Mouse (Mus musculus) mouse embryonic stem cell (cell line): Measurements from ENCODE around the gene Swsap1.

Experiments
- in situ Hi-C, 2 experiments: fragments of 300-500 bp; cut with MboI; formaldehyde crosslinking; loops; 1 replicate in 1 of 2; 3 replicates in 1 of 2; pipeline ENCODE4 v1.14.3; 2019 to 2020; ENCODE audit warnings: low sequenced_read_pairs in 2 of 2, low pct_unique_long_range_greater_than_20kb in 1 of 2, mixed read lengths in 1 of 2; ENCODE audit not compliant: unreplicated experiment in 1 of 2

The Swsap1 gene

DNA sequence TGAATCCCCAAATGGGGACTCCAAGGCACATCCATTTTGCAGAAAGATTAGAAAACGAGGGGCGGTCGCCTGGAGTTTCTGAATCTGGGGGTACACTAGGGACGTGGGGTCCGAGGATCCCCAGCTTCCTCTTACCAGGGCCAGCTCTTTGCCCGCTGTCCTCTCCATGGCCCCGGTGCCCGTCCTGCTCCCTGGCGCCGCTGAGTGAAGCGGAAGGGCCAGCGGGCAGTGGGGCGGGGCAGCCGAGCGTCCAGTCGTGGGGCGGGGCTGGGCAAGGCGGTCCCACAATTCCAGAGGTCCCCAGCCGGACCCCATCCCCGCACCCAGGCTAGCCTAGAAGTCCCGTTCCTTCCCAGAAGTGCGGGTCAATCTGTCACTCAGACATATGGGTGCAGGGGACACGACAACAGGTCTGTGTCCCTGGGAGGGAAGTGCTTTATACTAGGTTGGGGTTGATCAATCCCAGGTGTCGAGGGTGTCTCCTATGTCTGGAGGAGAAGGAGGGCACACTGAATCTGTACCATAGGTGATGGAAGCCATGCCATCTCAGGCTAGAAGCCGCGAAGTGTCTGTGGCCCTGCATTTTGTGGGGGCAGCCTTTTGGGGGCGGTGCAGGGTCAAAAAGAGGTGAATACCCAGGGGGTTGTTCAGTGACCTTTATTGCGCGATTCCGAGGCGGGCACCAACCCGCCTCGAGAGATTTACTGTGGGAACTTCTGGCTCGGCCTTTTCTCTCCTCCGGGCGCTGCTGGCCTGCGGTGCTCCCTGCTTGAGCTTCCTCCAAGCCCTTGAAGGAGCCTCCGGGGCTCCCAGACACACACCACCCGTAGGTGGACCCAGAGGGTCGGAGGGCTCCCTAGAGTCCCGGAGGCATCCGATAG is 33.9 kb downstream of the Swsap1 start, which contains the start of gene Rgl3:
Gene Rgl3 (minus strand): TSS at position 217 of the 881 bp plus-strand sequence.
- in situ Hi-C loops, result loop anchor here in 1 of 2 experiments (25.0 kb wide), 1 partner anchor 148 kb away; the partner anchor contains the start of gene Acp5

GRCm38 (mm10) chr9:21992227-21992626 is 36.7 kb downstream of the Swsap1 start:
- in situ Hi-C loops, result loop anchor here in 1 of 2 experiments (25.0 kb wide), 1 partner anchor 145 kb away; the partner anchor contains the start of gene Acp5

DNA sequence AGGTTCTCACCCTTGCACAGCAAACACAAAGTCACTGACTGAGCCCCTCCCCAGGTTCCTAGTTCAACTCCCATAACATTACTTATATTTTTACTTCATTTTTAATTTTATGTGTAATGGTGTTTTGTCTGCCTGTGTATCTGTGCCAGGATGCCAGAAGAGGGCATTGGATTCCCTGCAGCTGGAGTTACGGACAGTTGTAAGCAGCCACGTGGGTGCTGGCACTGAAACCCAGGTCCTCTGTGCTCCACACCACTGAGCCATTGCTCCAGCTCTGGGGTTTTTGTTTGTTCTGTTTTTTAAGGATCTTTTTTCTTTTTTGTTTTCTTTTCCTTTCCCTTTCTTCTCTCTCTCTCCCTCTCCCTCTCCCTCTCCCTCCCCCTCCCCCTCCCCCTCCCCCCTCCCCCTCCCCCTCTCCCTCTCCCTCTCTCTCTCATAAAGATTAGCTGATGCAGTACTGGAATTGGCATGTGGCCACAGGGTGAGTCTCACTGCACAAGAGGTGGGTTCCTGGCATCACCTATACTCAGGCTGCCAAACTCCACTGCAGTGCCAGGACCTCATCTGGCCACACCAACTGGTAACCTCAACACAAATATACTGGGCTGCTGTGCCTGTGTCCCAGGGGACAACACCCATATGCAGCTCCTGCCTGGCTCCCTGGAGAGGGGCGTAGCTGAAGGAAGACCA is 40.8 kb downstream of the Swsap1 start:
- in situ Hi-C loops, result loop anchor here in 1 of 2 experiments (25.0 kb wide), 1 partner anchor 141 kb away; the partner anchor contains the start of gene Acp5

DNA sequence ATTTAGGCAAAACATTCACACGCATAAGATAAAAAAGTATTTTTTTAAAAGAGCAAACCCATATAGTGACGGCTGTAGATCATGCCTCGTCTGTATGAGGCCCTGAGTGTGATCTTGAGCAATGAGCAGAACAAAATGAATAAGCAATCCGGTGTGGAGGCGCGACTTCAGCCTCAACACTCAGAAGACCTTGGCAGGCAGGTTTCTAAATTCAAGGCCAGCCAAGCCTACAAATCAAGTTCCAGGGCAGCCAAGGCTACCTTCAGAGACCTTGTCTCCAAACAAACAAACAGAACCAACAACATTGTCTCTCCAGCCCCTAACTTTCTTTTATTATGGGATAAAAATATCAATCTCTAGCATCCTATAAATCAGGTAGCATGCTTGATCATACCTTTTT is 44.7 kb downstream of the Swsap1 start:
- in situ Hi-C loops, result loop anchor here in 1 of 2 experiments (5.0 kb wide), 1 partner anchor 42 kb away; no protein-coding TSS in a partner anchor

- in situ Hi-C loops, result loop anchor here in 1 of 2 experiments (5.0 kb wide), 1 partner anchor 41 kb away; no protein-coding TSS in a partner anchor
Observed at GRCm38 (mm10) chr9:22001633-22002032, 46.1 kb downstream of the Swsap1 start.

GRCm38 (mm10) chr9:22002194-22003162 is 46.9 kb downstream of the Swsap1 start, which contains the start of the genes Ccdc151 and Prkcsh:
TSS of gene Ccdc151 (minus strand) at chr9:22002634.
TSS of gene Prkcsh (plus strand) at chr9:22002806.
- in situ Hi-C loops, result loop anchor here in 1 of 2 experiments (5.0 kb wide), 1 partner anchor 40 kb away; no protein-coding TSS in a partner anchor

DNA sequence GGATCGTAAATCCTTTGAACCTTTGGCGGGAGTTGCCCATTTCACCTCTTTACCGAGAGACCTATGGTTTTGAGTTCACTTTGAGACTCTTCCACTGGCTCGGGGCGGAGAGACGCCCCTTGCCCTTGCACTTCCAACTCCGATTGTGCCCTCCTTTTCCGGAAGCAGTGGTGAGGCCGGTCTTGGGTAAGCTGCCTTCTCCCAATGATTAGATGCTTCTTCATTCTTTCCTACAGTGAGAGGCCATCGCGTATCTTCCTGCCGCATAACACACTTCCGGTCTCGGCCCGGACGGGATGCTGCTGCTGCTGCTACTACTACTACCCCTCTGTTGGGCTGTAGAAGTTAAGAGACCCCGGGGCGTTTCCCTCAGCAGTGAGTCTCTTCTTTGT is 47.6 kb downstream of the Swsap1 start:
- in situ Hi-C loops, result loop anchor here in 1 of 2 experiments (5.0 kb wide), 1 partner anchor 39 kb away; no protein-coding TSS in a partner anchor

GRCm38 (mm10) chr9:22004546-22004945 is 49.0 kb downstream of the Swsap1 start:
- in situ Hi-C loops, result loop anchor here in 1 of 2 experiments (5.0 kb wide), 1 partner anchor 38 kb away; no protein-coding TSS in a partner anchor
